Mouse (Mus musculus) heart, postnatal 14 days (tissue): Measurements from ENCODE around the gene Ppp1r21. TPM values are rescaled to one million over a fixed set of nuclear protein-coding genes. Genes with fewer than 3 reads are reported as not detected.

Experiments
- DNase-seq, 2 experiments: peaks; one replicate each; pipeline ENCODE4 v3.0.0; 2021 to 2022
- intact Hi-C: fragments of 180-260 bp; cut with DNase I; formaldehyde crosslinking; loops from one replicate; pipeline ENCODE4 v1.15.1; 2025
- total RNA-seq, 2 experiments: library from RNA; stranded (reverse); gene quantifications; 2 replicates each; pipeline ENCODE4 v1.2.3; 2021

Gene Ppp1r21
- total RNA-seq, 2 experiments from 2014 or later: 11.4 to 12.3 TPM

DNA sequence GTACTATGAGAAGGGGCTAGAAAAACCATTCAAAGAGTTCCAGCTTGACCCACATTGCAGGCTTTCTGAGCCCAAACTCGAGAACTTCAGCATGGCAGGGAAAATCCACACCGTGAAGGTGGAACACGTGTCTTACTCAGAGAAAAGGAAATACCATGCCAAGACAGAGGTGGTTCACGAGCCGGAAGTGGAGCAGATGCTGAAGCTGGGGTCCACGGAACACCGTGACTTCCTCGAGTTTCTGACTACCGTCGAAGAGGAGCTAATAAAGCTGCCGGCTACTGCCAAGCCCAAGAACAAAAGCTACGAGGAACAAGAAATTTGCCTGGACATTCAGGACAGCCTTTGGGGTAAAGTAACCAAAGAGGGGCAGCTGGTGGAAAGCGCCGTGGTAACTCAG lies 106.2 kb downstream of the Ppp1r21 start:
- intact Hi-C loops: loop anchor here (10.0 kb wide), 1 partner anchor 191 kb away; the partner anchor contains the start of gene Foxn2
- no peak for DNase-seq

DNA sequence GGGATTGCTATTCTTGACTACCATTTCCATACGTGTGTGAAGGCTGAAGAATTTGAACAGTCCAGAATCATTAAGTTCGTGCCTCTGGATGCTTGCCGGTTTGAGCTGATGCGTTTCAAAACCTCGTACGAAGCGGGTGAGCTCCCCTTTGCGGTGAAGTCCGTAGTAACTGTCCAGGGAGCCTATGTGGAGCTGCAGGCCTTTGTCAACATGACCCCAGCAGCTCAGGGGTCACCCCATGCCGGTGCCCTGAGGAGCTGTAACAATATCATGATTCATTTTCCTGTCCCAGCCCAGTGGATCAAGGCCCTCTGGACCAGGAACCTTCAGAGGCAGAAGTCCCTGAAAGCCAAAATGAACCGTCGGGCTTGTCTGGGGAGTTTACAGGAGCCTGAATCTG lies 106.7 kb downstream of the Ppp1r21 start:
- intact Hi-C loops: loop anchor here (10.0 kb wide), 1 partner anchor 192 kb away; the partner anchor contains the start of gene Foxn2
- DNase-seq: no peak

Other genes starting within 250 kb of the Ppp1r21 start
- 10 to 100 TPM; 11.9 to 13.5 TPM for gene Foxn2, start 89.4 kb upstream of the Ppp1r21 start, total RNA-seq
- 10 to 100 TPM; 25.4 to 25.6 TPM for gene Ston1, start 67.6 kb downstream of the Ppp1r21 start, total RNA-seq
- not detected for gene Gtf2a1l, start 138.5 kb downstream of the Ppp1r21 start, total RNA-seq